Mouse (Mus musculus): Measurements from ENCODE around the gene Vps33b. TPM values are rescaled to one million over a fixed set of nuclear protein-coding genes. Genes with fewer than 3 reads are reported as not detected.

Gene Vps33b
- polyA plus RNA-seq, 2 experiments, result 3.6 to 6.7 TPM

DNA sequence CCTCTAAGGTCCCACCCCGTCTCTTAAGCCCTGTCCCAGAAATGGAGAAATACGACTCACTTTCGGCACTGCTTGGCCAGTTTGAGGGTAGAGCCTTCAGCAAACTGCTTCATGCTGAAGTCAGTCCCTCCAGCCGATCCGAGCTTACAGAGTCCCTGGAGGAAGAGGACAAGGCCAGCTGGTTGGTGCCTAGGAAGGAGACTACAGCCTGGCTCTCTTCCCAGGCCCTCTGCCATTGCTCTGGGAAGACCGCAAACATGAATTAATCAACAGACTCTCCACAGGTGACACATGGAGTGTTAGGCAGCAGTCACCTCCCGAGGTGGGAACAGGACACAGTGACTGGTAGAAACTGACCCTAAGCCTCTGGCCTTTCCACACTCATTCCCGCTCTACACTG is 60.8 kb downstream of the Vps33b start:
- no peak for ATAC-seq (ENCODE audit: insufficient read depth)
- DNase-seq (ENCODE audit: low read depth in 3 of 3, low spot score in 3 of 3), result no peak
- Histone ChIP-seq H3K4me1 (replicated peaks; ENCODE audit: control insufficient read depth in 2 of 2, insufficient read depth in 2 of 2, low read length in 1 of 2) (no peaks in the 10 kb centered on the region; a peak in 1 of 4 replicates), H3K27me3 (ENCODE audit: control insufficient read depth, insufficient read depth, low read length) (no peaks in the 10 kb centered on the region), H3K27ac (no peak overlapping the region), H3K36me3 (replicated peaks; ENCODE audit: control insufficient read depth, insufficient read depth, low read depth) (peaks cover 7% of the 10 kb centered on the region), H3K9me3 (ENCODE audit: control insufficient read depth, low read length) (no peaks in the 10 kb centered on the region), H3K4me2 (ENCODE audit: low read depth) (no peak overlapping the region), H3K9ac (replicated peaks) (no peak overlapping the region), H3K4me3 (ENCODE audit: insufficient read depth in 1 of 2, low read depth in 2 of 2, low read length in 2 of 2) (no peak overlapping the region)
- TF ChIP-seq EP300 (IDR thresholded peaks at IDR 0.05; ENCODE audit: low read depth) (no peak), CTCF (IDR thresholded peaks at IDR 0.05; ENCODE audit: low read depth) (no peak)
- 80% methylated on average over 8 of the region's 8 CpGs for WGBS (ENCODE audit: insufficient replicate concordance)

DNA sequence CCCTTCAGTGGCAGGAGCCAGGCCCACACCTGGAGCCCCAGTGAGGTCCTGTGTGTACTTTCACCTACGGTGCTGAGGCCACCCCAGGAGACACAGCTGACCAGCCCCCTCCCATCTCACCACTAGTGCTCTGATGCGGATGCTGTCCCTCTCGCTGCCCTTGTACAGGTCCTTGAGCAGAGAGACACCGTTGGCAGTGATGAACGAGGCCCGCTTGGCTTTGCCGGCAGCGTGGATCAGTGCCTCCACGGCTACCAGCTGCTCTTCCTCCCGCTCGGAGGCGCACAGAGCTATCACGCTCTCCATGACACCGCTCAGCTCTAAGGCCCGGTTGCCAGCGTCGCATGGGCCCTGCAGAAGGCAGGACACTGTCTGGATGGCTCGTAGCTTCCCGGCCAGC is 62.0 kb downstream of the Vps33b start:
- ATAC-seq (ENCODE audit: insufficient read depth) (no peak), DNase-seq (ENCODE audit: low read depth in 3 of 3, low spot score in 3 of 3) (no peak)
- Histone ChIP-seq H3K27ac (no peak overlapping the region), H3K9me3 (ENCODE audit: control insufficient read depth, low read length) (no peaks in the 10 kb centered on the region), H3K27me3 (ENCODE audit: control insufficient read depth, insufficient read depth, low read length) (no peaks in the 10 kb centered on the region), H3K4me2 (ENCODE audit: low read depth) (no peak overlapping the region), H3K36me3 (replicated peaks; ENCODE audit: control insufficient read depth, insufficient read depth, low read depth) (peaks cover 15% of the 10 kb centered on the region), H3K4me3 (ENCODE audit: insufficient read depth in 1 of 2, low read depth in 2 of 2, low read length in 2 of 2) (no peak overlapping the region), H3K9ac (replicated peaks) (no peak overlapping the region), H3K4me1 (replicated peaks; ENCODE audit: control insufficient read depth in 2 of 2, insufficient read depth in 2 of 2, low read length in 1 of 2) (no peaks in the 10 kb centered on the region)
- WGBS (ENCODE audit: insufficient replicate concordance), result 90% methylated on average over 19 of the region's 19 CpGs
- TF ChIP-seq CTCF (IDR thresholded peaks at IDR 0.05; ENCODE audit: low read depth), result no peak

DNA sequence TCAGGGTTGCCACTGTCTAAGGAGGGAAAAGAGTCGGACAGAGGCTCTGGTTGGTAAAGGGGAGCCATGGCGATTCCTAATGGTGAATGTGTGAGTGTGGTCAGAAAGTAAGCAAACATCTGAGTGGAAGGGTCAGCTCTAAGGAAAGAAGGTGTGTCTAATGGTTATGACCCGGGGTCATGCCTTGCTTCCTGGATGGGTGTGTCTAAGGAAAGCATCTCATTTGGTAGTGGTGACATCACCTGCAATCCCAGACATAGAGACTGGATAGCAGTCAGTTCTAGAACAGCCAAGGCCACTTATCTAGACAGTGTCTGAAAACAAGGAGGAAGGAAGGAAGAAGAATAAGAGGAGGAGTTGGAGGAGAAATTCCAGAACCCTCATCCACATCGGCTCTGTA is 65.4 kb downstream of the Vps33b start:
- DNase-seq (ENCODE audit: low read depth in 3 of 3, low spot score in 3 of 3) (no peak), ATAC-seq (ENCODE audit: insufficient read depth) (no peak)
- no peak for TF ChIP-seq EP300 (IDR thresholded peaks at IDR 0.05; ENCODE audit: low read depth)
- no peak for TF ChIP-seq CTCF (IDR thresholded peaks at IDR 0.05; ENCODE audit: low read depth)
- no peak overlapping the region for H3K27ac ChIP-seq
- no peak overlapping the region for H3K4me3 ChIP-seq (ENCODE audit: insufficient read depth in 1 of 2, low read depth in 2 of 2, low read length in 2 of 2)
- peaks cover 4 to 9% of the 10 kb centered on the region in 2 experiments; a peak in 3 of 4 replicates for H3K4me1 ChIP-seq (replicated peaks; ENCODE audit: control insufficient read depth in 2 of 2, insufficient read depth in 2 of 2, low read length in 1 of 2)
- no peaks in the 10 kb centered on the region for H3K9me3 ChIP-seq (ENCODE audit: control insufficient read depth, low read length)
- H3K4me2 ChIP-seq (ENCODE audit: low read depth), result no peak overlapping the region
- peaks cover 18% of the 10 kb centered on the region for H3K36me3 ChIP-seq (replicated peaks; ENCODE audit: control insufficient read depth, insufficient read depth, low read depth)
- no peak overlapping the region for H3K9ac ChIP-seq (replicated peaks)
- H3K27me3 ChIP-seq (ENCODE audit: control insufficient read depth, insufficient read depth, low read length), result no peaks in the 10 kb centered on the region
- WGBS (ENCODE audit: insufficient replicate concordance), result 71% methylated on average over 4 of the region's 4 CpGs

DNA sequence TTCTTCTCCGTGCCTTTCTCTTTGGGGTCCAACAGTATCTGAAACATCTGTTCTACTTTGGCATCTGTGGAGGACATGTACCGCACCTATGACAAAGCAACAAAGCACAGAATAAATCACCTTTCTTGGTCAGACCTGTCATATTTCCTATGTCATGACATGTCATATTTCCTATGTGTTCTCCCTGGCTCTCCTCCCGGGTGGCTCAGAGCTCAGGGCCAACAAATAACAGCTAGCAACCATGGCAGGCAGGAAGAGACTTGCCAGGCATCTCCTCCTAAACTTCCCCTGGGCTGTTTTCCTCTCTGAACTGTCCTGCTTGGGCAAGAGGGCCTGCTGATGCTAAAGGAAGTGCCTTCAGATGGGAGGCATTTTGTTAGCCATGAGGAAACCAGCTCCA is 67.5 kb downstream of the Vps33b start:
- no peak overlapping the region for H3K9ac ChIP-seq (replicated peaks)
- WGBS (ENCODE audit: insufficient replicate concordance), result 78% methylated on average over 3 of the region's 3 CpGs
- no peak overlapping the region for H3K4me3 ChIP-seq (ENCODE audit: insufficient read depth in 1 of 2, low read depth in 2 of 2, low read length in 2 of 2)
- peaks cover 17% of the 10 kb centered on the region for H3K36me3 ChIP-seq (replicated peaks; ENCODE audit: control insufficient read depth, insufficient read depth, low read depth)
- no peak overlapping the region for H3K27ac ChIP-seq
- DNase-seq (ENCODE audit: low read depth in 3 of 3, low spot score in 3 of 3) (no peak), ATAC-seq (ENCODE audit: insufficient read depth) (no peak)
- peaks cover 6 to 18% of the 10 kb centered on the region in 2 experiments; a peak in 3 of 4 replicates for H3K4me1 ChIP-seq (replicated peaks; ENCODE audit: control insufficient read depth in 2 of 2, insufficient read depth in 2 of 2, low read length in 1 of 2)
- TF ChIP-seq CTCF (IDR thresholded peaks at IDR 0.05; ENCODE audit: low read depth) (no peak), EP300 (IDR thresholded peaks at IDR 0.05; ENCODE audit: low read depth) (no peak)
- H3K4me2 ChIP-seq (ENCODE audit: low read depth), result no peak overlapping the region
- H3K27me3 ChIP-seq (ENCODE audit: control insufficient read depth, insufficient read depth, low read length), result no peaks in the 10 kb centered on the region
- H3K9me3 ChIP-seq (ENCODE audit: control insufficient read depth, low read length), result no peaks in the 10 kb centered on the region

DNA sequence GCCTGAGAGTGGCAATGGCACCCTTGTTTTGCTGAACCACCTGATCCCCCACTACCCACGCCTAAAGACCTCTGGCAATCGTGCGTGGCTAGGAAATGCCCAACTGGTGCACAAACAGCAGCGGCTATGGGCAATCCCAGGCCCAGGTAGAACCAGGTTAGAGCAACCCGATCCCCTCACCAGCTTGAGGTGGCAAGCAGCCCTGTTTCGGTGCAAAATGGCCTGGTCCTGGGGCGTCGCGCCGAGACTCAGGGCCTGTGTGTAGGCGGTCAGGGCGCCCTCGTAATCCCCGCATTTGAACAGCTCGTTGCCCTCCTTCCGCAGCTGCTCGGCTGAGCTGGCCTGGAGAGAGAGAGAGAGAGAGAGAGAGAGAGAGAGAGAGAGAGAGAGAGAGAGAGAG is 69.9 kb downstream of the Vps33b start:
- WGBS (ENCODE audit: insufficient replicate concordance), result 11% methylated on average over 17 of the region's 17 CpGs
- H3K27ac ChIP-seq, result no peak overlapping the region
- no peak for ATAC-seq (ENCODE audit: insufficient read depth)

More for the DNA sequence above, 69.9 kb downstream of the Vps33b start:
- H3K27me3 ChIP-seq (ENCODE audit: control insufficient read depth, insufficient read depth, low read length), result no peaks in the 10 kb centered on the region
- TF ChIP-seq EP300 (IDR thresholded peaks at IDR 0.05; ENCODE audit: low read depth) (no peak), CTCF (IDR thresholded peaks at IDR 0.05; ENCODE audit: low read depth) (no peak)
- DNase-seq (ENCODE audit: low read depth in 3 of 3, low spot score in 3 of 3), result no peak
- peak overlapping the region; percentile 77 for H3K4me2 ChIP-seq (ENCODE audit: low read depth)
- no peaks in the 10 kb centered on the region for H3K9me3 ChIP-seq (ENCODE audit: control insufficient read depth, low read length)
- H3K4me3 ChIP-seq (ENCODE audit: insufficient read depth in 1 of 2, low read depth in 2 of 2, low read length in 2 of 2), result peak overlapping the region; percentile 60 to 64
- peaks cover 11% of the 10 kb centered on the region for H3K36me3 ChIP-seq (replicated peaks; ENCODE audit: control insufficient read depth, insufficient read depth, low read depth)
- peaks cover 6 to 31% of the 10 kb centered on the region in 2 experiments; a peak in 3 of 4 replicates for H3K4me1 ChIP-seq (replicated peaks; ENCODE audit: control insufficient read depth in 2 of 2, insufficient read depth in 2 of 2, low read length in 1 of 2)
- H3K9ac ChIP-seq (replicated peaks), result peak overlapping the region; percentile 73

Measured in liver, embryonic 14.5 days (tissue).